Mouse (Mus musculus) G1E (cell line): ENCODE results near the gene Lum.

Experiments
- CTCF ChIP-seq: IDR thresholded peaks from 2 replicates; pipeline ENCODE4 v1.5.1; 2012; ENCODE audit warnings: low read depth, low read length, inconsistent platforms, mixed read lengths
- GATA1 ChIP-seq: IDR thresholded peaks from 2 replicates; pipeline ENCODE4 v1.6.1; 2012; ENCODE audit warnings: borderline replicate concordance, low read length, inconsistent platforms, mixed read lengths
- POLR2AphosphoS5 ChIP-seq: IDR thresholded peaks from 2 replicates; pipeline ENCODE4 v1.6.1; 2012; ENCODE audit warnings: low read depth, low read length, inconsistent platforms; ENCODE audit not compliant: insufficient replicate concordance
- TAL1 ChIP-seq: conservative IDR thresholded peaks from 2 replicates; pipeline ENCODE4 v1.6.1; 2012; ENCODE audit warnings: low read depth, low read length, inconsistent platforms, mixed read lengths

GRCm38 (mm10) chr10:97595680-97596079, 30.8 kb downstream of the Lum start:
- TF ChIP-seq GATA1: no peak
- TF ChIP-seq CTCF: no peak
- TF ChIP-seq TAL1: no peak
- no peak for TF ChIP-seq POLR2AphosphoS5
